Mouse (Mus musculus): ENCODE data around the gene Scgb1a1.
"Not testable (repeated sequence)": the region's sequence is repeated elsewhere in the genome, so short reads cannot be mapped to it uniquely, and the experiment has no call there.

Gene Scgb1a1

GRCm38 (mm10) chr19:9067292-9067691, 20.5 kb downstream of the Scgb1a1 start:
- no peak for ATAC-seq (ENCODE audit: low TSS enrichment)

DNA sequence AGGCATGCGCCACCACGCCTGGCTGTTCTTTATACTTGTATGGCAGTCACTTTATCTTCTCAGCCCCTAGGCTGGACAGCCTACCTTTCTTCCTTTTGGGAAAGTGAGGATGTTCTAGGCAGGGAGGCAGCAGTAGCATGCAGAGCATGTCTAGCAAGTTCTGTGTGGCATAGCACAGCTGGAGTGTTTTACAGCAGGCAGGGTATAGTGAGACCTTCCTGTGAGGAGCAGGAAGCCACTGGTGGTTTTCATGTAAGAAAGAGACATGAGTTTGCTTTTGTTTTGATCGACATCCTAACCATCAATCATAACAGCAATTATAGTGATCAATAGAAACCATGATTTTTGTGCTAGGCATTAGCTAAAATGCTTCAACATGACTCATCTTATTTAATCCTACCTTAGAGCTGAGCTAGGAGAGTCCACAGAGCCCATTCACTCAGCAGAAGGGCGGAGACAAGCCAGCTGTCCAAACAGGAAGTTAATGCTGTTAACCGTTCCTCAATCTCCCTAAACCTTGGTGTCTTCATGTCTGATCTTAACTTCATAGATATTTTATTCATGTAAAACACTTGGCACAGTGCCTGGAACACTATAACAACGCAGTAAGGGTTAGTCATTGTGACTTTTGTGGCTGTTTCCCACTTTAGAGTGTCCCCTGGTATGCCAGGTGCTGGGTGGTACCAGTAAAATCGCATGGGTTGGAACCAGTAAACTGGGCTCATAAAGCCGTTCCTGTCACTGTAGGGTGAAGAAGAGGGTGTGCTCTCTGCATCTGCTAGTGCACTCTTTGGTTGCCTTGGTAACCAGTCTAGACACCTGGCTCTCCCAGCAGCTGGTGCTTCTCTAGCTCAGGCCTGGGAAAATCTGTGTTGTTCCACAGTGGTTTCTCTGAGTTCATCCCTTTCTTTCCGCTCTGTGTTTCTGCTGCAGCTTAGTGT, 21.9 kb downstream of the Scgb1a1 start:
- peak; percentile 85 for ATAC-seq (ENCODE audit: low TSS enrichment)

DNA sequence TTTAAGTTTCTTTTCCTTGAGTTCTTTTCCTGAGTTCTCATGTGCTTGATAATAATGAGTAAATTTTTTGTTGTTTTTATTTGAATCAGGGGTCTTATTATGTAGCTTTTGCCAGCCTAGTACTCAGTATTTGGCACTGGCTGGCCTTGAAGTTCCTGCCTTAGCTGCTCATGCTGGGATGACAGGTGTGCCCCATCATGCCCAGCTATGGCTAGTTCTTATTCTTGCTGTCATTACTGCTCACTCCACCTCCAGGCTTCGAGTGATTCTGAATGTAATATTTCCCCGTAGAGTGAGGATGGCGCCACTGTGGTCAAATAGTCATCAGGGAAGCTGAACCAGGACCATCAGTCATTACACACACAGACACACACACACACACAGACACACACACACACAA, 23.9 kb downstream of the Scgb1a1 start:
- no peak for ATAC-seq (ENCODE audit: low TSS enrichment)

GRCm38 (mm10) chr19:9062822-9063221, 24.9 kb downstream of the Scgb1a1 start:
- no peak for ATAC-seq (ENCODE audit: low TSS enrichment)

GRCm38 (mm10) chr19:9061221-9061893, 26.4 kb downstream of the Scgb1a1 start:
- no peak for ATAC-seq (ENCODE audit: low TSS enrichment)

DNA sequence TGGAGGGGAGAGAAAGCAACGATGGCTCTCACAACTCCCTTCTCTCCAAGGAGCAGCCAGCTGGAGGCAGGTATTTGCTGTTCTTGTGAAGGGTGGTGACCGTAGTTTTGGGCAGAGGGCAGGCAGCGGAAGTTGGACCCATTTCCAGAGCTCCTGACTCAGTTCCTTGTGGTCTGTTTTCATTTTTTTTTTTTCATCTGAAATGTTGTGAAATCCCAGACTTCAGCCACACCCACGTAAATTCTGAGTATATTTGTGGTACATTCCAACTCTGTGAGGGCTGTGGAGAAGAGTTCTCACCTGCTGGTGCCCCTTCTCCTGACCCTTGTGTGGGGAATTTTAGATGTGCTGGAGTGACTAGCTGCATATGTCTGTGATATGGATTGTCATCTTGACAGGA, 27.7 kb downstream of the Scgb1a1 start:
- ATAC-seq (ENCODE audit: low TSS enrichment), result no peak

DNA sequence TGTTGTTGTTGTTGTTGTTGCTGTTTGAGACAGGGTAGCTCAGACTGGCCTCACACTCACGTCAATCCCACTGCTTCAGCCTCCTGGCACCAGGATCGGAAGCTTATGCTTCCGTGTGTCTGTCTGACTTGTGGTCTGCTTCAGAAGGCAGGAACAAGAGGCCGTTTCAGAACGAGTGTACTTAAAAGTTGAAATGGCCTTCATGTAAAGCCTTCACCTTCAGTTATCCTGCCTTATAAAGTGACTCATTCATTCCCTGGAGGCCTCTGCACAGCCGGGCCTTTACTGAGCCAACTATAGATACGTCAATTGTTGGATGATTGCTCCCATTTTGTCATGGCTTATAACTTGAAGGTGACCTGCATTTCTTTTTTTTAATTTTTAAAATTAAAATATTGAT, 28.4 kb downstream of the Scgb1a1 start:
- ATAC-seq (ENCODE audit: low TSS enrichment), result no peak

DNA sequence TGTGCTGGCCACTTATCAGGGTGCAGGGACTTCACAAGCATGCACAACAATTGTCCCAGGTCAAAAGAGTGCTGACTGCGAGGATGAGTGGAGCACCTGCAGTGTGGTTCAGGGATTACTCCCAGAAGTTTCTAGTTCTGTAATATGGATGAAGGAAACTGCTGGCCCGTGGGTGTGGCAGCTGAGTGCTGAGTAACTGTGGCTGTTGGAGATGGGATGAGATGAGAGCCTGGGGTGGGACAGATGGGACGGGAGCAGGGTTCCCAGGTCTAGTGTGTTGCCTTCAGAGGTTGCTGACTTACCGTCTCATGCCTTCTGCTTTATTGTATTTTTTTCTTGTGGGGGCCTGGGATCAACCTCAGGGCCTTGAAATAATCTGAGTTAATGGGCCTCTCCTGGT, 28.8 kb downstream of the Scgb1a1 start:
- no peak for ATAC-seq (ENCODE audit: low TSS enrichment)

DNA sequence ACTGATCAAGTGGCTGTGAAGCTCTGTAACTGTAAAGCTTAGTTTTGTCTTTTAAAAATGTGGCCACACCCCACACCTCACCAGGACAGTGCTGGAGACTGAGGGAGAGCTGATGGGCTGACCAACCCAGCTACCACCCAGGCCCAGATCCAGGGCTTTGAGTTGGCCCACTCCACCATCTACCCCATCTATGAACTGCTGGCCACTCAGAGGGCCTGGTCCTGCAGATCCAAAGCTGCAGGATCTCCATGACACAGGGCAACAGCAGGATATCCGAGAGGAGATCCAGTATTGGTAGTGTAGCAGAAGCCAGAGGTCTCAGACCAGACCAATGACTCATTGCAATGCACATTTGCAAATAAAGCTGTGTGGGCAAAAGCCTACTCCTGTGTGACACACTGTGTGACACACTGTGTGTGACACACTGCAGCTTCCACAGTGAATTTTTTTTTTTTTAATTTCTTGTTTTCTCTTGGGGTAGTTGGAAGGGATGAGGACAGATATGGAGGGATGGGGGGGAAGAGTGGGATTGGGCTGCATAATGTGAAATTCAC, 29.4 kb downstream of the Scgb1a1 start:
- ATAC-seq (ENCODE audit: low TSS enrichment), result no peak

DNA sequence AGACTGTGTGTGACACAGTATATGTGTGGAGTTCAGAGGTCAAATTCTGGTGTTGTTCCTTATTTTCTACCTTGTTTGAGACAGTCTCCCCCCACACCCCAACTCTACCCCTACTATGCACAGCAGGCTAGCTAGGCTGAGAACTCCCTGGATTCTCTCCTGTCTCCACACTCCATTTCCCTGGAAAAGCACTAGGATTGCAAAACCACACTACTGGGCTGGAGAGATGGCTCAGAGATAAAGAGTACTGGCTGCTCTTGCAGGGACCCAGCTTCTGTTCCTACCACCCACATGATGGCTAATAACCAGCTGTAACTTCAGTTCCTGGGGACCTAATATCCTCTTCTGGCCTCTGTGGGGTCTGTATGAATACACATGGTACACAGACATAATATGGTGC, 30.1 kb downstream of the Scgb1a1 start:
- ATAC-seq (ENCODE audit: low TSS enrichment), result no peak

GRCm38 (mm10) chr19:9055703-9056355, 31.9 kb downstream of the Scgb1a1 start:
- no peak for ATAC-seq (ENCODE audit: low TSS enrichment)

- no peak for ATAC-seq (ENCODE audit: low TSS enrichment)
Measured at GRCm38 (mm10) chr19:9055153-9055552, 32.6 kb downstream of the Scgb1a1 start.

DNA sequence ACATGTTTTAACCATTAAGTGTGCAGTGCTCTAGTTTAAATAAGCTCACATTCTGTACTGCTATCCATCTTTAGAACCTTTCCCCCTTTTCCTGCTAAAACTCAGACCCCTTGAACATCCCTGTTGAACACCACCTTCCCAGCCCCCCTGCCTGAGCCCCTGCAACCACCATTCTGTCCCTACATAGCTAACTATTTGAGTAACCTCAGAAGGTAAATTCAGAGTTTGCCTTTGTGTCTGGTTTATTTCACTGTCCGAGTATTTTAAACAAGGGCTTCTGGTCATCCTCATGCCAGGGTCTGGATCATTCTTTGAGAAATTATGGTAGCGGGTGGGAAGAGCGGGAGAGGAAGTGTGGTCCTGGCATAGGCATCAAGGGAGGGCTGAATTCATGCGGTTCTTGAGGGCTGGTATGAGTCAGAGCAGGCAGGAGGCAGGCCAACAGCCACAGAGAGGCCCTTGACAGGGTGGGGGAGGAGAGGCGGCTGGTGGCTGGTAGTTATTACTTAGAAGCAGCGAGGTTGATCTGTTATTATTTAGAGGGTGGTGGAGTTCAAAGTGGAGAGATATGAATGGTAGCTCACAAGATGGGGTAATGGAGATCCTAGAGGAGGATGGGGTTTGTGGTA, 34.8 kb downstream of the Scgb1a1 start:
- no peak for ATAC-seq (ENCODE audit: low TSS enrichment)

DNA sequence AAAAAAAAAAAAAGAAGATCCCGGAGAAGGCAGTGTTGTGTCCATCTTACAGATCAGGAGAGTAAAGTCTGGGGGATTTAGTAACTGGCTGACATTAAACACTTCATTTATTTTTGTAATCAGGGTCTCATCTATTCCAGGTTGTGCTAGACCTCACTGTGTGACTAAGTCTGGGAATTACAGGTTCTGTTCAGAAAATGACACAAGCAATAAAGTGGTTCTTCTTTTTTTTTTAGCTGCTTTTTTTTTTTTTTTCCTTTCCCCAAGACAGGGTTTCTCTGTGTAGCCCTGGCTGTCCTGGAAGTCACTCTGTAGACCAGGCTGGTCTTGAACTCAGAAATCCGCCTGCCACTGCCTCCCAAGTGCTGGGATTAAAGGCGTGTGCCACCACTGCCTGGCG, 35.8 kb downstream of the Scgb1a1 start:
- not testable (repeated sequence) for ATAC-seq (ENCODE audit: low TSS enrichment)

GRCm38 (mm10) chr19:9050294-9051229, 37.2 kb downstream of the Scgb1a1 start:
- ATAC-seq (ENCODE audit: low TSS enrichment), result no peak

- ATAC-seq (ENCODE audit: low TSS enrichment), result no peak
Measured at GRCm38 (mm10) chr19:9048981-9049687, 38.6 kb downstream of the Scgb1a1 start.

GRCm38 (mm10) chr19:9047946-9048387, 39.8 kb downstream of the Scgb1a1 start:
- no peak for ATAC-seq (ENCODE audit: low TSS enrichment)

DNA sequence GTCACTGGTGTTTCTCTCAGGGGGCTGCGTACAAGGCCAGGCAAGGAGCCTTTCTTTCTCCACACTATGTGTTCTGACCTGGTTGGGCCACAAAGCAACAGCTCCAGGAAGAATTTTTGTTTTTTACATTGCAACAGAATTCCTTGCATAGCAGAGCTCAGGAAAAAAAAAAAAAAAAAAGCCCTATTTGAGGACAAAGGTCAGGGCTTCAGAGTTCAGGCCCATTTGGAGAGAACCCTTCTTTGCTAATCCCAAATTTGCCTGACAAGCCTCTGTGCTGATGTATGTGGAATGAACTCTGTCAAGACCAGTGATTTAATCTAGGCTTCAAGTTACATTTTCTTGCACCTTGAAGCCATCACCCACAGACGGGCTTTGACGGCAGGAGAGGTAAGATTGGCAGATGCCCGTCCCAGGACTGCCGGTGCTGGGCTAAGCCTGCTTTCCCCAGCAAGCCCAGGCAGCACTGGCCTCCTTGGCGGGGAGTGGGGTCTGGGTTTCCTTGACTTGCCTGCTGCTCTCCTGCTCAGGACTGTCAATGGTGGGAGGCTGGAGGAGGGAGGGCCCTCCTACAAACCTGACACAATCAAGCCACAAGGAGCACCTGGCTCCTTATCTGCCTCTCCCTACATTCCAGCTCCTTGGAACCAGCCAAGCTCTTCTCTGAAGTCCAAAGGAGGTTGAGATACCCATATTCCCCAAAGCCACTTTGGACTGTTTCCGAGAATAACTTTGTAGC, 40.4 kb downstream of the Scgb1a1 start:
- ATAC-seq (ENCODE audit: low TSS enrichment), result no peak

DNA sequence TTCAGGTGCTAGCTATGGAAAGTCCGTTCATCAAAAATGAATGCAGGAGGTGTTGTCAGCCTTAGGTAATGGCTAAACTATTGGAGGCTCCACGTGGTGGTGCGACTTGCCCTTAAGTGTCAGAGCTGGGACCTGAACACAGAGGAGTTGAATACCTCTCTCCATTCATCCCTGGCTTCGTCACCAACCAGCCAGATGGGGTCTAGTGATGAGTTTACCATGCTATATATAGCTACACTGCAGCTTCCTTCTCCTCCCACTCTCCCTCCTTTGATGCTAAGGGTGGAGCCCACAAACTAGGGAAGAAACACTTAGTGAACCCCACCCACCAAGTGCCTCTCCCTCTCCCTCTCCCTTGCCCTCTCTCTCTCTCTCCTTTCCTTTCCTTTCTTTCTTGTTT, 43.5 kb downstream of the Scgb1a1 start:
- no peak for ATAC-seq (ENCODE audit: low TSS enrichment)

All from frontal cortex, adult (tissue).